Comparison of ENCODE assay signal across 16 mouse cellular contexts in the genomic region with DNA sequence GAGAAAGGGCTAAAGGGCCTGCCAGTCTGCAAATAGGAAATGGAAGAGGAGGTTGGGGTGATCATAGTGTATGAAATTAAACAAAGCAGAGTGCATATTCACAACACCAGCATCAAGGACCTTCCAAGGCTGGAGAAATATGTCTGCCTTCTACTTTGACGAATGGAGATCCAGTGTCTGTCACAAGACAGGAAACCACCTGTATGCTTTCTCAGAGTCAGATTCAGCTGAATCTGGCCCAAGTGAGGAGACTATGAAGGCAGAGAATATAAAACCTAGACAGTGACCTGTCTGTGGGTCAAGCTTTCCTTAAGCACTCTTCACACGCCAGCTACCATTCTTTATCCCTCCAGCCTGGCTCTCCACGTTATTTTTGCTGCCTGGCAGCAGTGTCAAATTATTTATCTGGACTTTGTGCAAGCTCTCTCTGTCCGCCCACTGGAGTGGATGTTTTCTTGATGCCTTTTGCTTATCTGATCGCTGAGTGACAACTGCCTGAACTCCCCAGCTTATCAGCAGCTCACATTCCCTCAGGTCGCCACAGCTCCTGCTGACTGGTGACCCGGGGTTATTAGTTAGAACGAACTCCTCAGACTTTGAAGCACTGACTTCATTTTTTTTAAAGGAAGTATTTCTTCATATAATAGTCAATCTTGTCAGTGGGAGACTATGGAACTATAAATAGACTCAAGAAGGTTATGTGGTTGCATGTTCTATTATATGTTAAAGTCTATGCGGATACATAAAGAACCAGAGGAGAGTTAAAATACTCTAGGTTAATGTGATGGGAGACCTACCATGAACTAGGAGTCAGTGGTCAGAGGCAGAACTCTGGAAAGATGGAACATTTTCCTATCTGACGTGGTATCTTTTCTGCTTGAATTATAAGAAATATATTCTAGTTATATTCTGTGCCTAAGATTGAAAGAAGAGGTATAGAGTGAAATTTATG.
A peak's percentile ranks its signal among the peaks of the same experiment; 100 is the strongest.
DNase-seq lines count a peak whose midpoint lies in the region; ATAC-seq and TF ChIP-seq lines count a peak whose summit lies in the region.
"Had no signal": no experiment of that assay in that cellular context is flagged by ENCODE, and none has a peak within 500 bp of the region (broad histone marks: within the 10 kb centered on the region; RNA-seq: fewer than 3 reads in every experiment).

No protein-coding gene starts in this region.

- H3K9ac ChIP-seq in heart, embryonic 14.5 days (ENCODE audit: low read length), result no peak overlapping the region
- no peak overlapping the region for H3K9ac ChIP-seq in intestine, postnatal 0 days (ENCODE audit: low read depth, low read length)
- no peak overlapping the region for H3K9ac ChIP-seq in hindbrain, embryonic 13.5 days
- no peak overlapping the region for H3K9ac ChIP-seq in hindbrain, embryonic 11.5 days (ENCODE audit: low read depth, low read length)

- 21% methylated on average over 10 of the region's 10 CpGs for WGBS in heart, embryonic 14.5 days
- 46% methylated on average over 10 of the region's 10 CpGs for WGBS in intestine, postnatal 0 days
- 72% methylated on average over 10 of the region's 10 CpGs for WGBS in hindbrain, embryonic 13.5 days
- 67% methylated on average over 10 of the region's 10 CpGs for WGBS in hindbrain, embryonic 11.5 days

- H3K9me3 ChIP-seq in heart, embryonic 14.5 days (ENCODE audit: control insufficient read depth, low read length), result no peaks in the 10 kb centered on the region
- no peaks in the 10 kb centered on the region for H3K9me3 ChIP-seq in intestine, postnatal 0 days (ENCODE audit: control insufficient read depth)
- H3K9me3 ChIP-seq in hindbrain, embryonic 13.5 days, result no peaks in the 10 kb centered on the region
- no peaks in the 10 kb centered on the region for H3K9me3 ChIP-seq in hindbrain, embryonic 11.5 days (ENCODE audit: control insufficient read depth, low read length)

- H3K4me3 ChIP-seq in heart, embryonic 14.5 days (ENCODE audit: control insufficient read depth in 1 of 2, insufficient read depth in 1 of 2, low read depth in 1 of 2, low read length in 2 of 2), result no peak overlapping the region
- H3K4me3 ChIP-seq in intestine, postnatal 0 days (ENCODE audit: low read depth, low read length), result no peak overlapping the region
- H3K4me3 ChIP-seq in hindbrain, embryonic 13.5 days, result no peak overlapping the region
- H3K4me3 ChIP-seq in hindbrain, embryonic 11.5 days (ENCODE audit: low read depth, low read length), result no peak overlapping the region

- intact Hi-C loops in heart, postnatal 10 days (cut with DNase I), result no loop called here

- H3K36me3 ChIP-seq in heart, embryonic 14.5 days (ENCODE audit: control insufficient read depth, insufficient read depth, low read length), result no peaks in the 10 kb centered on the region
- H3K36me3 ChIP-seq in intestine, postnatal 0 days (ENCODE audit: control insufficient read depth, insufficient read depth), result no peaks in the 10 kb centered on the region
- no peaks in the 10 kb centered on the region for H3K36me3 ChIP-seq in hindbrain, embryonic 13.5 days
- no peaks in the 10 kb centered on the region for H3K36me3 ChIP-seq in hindbrain, embryonic 11.5 days (ENCODE audit: control insufficient read depth, insufficient read depth, low read length)

- TF ChIP-seq CTCF in intestine, postnatal 0 days (IDR thresholded peaks at IDR 0.05; ENCODE audit: low read depth), result no peak

- H3K27me3 ChIP-seq in heart, embryonic 14.5 days (ENCODE audit: control insufficient read depth, insufficient read depth, low read length), result no peaks in the 10 kb centered on the region
- H3K27me3 ChIP-seq in intestine, postnatal 0 days (replicated peaks; ENCODE audit: control insufficient read depth, insufficient read depth, low read length), result no peaks in the 10 kb centered on the region
- H3K27me3 ChIP-seq in hindbrain, embryonic 13.5 days, result no peaks in the 10 kb centered on the region
- no peaks in the 10 kb centered on the region for H3K27me3 ChIP-seq in hindbrain, embryonic 11.5 days (ENCODE audit: control insufficient read depth, insufficient read depth, low read length)

- ATAC-seq in heart, embryonic 14.5 days (ENCODE audit: insufficient number of reproducible peaks, insufficient read depth, low FRiP score, low read depth), result no peak
- peak; percentile 54; the same call in 1 of the 2 replicates for ATAC-seq in intestine, postnatal 0 days
- peak; percentile 99 for ATAC-seq in megakaryocyte progenitor cell, adult 5-6 weeks (replicated peaks; ENCODE audit: poor library complexity)
- ATAC-seq in hindbrain, embryonic 13.5 days (ENCODE audit: low FRiP score), result no peak
- ATAC-seq in hindbrain, embryonic 11.5 days (ENCODE audit: low FRiP score), result no peak
- ATAC-seq: activated CD4-positive, CD25-positive, alpha-beta regulatory T cell, adult 4 months; forebrain, embryonic 14.5 days had no signal

- no peak for DNase-seq in heart, postnatal 10 days
- peak; percentile 14 for DNase-seq in c-Kit-positive CD71-negative TER-119-negative erythroid progenitor cells, embryonic 14.5 days (ENCODE audit: low read depth)
- no peak for DNase-seq in layer of hippocampus, postnatal 14 days (ENCODE audit: low spot score in 2 of 2)
- DNase-seq in hindbrain, embryonic 11.5 days (ENCODE audit: low spot score), result no peak
- DNase-seq: cerebellum, postnatal 14 days; heart, postnatal 4 days; kidney, adult 18-20 months; lung, adult 18-20 months; right cerebral cortex, adult 18-20 months; thymus, adult 2 months had no signal

- peak overlapping the region; percentile 21; the same call in 1 of the 2 replicates for H3K4me2 ChIP-seq in heart, embryonic 14.5 days (ENCODE audit: low read length)
- H3K4me2 ChIP-seq in intestine, postnatal 0 days (replicated peaks; ENCODE audit: low read depth), result no peak overlapping the region
- H3K4me2 ChIP-seq in hindbrain, embryonic 13.5 days, result no peak overlapping the region
- H3K4me2 ChIP-seq in hindbrain, embryonic 11.5 days (replicated peaks; ENCODE audit: low read depth, low read length), result no peak overlapping the region

- no peak overlapping the region; a peak in 1 of 4 replicates for H3K27ac ChIP-seq in heart, embryonic 14.5 days (replicated peaks in 1 of 2; ENCODE audit: control insufficient read depth in 1 of 2, insufficient read depth in 1 of 2, low read depth in 2 of 2, low read length in 2 of 2)
- H3K27ac ChIP-seq in intestine, postnatal 0 days (ENCODE audit: low read depth, low read length), result no peak overlapping the region
- no peak overlapping the region for H3K27ac ChIP-seq in hindbrain, embryonic 13.5 days
- H3K27ac ChIP-seq in hindbrain, embryonic 11.5 days (ENCODE audit: low read depth, low read length), result no peak overlapping the region

- peaks cover 5 to 11% of the 10 kb centered on the region in 2 experiments for H3K4me1 ChIP-seq in heart, embryonic 14.5 days (ENCODE audit: control insufficient read depth in 2 of 2, insufficient read depth in 2 of 2, low read length in 2 of 2)
- H3K4me1 ChIP-seq in intestine, postnatal 0 days (replicated peaks; ENCODE audit: control insufficient read depth, insufficient read depth, low read length), result no peaks in the 10 kb centered on the region
- H3K4me1 ChIP-seq in hindbrain, embryonic 13.5 days (replicated peaks), result no peaks in the 10 kb centered on the region
- H3K4me1 ChIP-seq in hindbrain, embryonic 11.5 days (replicated peaks; ENCODE audit: control insufficient read depth, insufficient read depth, low read length), result no peaks in the 10 kb centered on the region

Comparison
In these comparisons a context has a peak if more than half of its experiments do, and no peak if none do; other contexts are left out.
1. ATAC-seq: peak in intestine, postnatal 0 days (single experiment) and megakaryocyte progenitor cell, adult 5-6 weeks (single experiment); none in heart, embryonic 14.5 days (single experiment), hindbrain, embryonic 13.5 days (single experiment) and hindbrain, embryonic 11.5 days (single experiment).